Mouse (Mus musculus): Measurements from ENCODE around the gene Bap1. TPM values are rescaled to one million over a fixed set of nuclear protein-coding genes. Genes with fewer than 3 reads are reported as not detected.

The Bap1 gene
- polyA plus RNA-seq, 1 experiment from 2014 or later: 93.3 TPM

DNA sequence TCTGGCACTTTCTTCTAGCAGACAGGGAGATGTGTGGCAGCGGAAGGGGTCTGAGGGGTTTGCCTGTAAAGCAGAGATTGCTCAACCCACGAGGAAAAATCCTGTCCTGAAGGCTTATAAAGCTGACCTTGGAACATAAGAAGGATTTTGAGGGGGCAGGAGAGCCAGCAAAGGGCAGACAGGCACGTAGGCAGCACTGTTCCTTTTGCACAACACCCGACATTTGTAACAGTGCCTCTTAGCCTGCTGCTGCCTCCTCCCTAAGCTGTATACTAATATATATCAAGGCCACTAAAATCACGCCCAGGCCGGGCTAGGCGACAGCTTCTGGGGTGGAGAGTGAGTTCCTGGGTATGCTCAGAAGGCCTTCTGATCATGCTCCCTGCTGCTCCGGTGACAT, 20.8 kb upstream of the Bap1 start:
- H3K9me3 ChIP-seq (ENCODE audit: control insufficient read depth, low read length): no peaks in the 10 kb centered on the region
- H3K4me2 ChIP-seq (replicated peaks): no peak overlapping the region
- H3K36me3 ChIP-seq (replicated peaks; ENCODE audit: control insufficient read depth, insufficient read depth): no peaks in the 10 kb centered on the region
- 0 out of 2 replicates have a peak, but pooled peaks cover 3% of the 10 kb centered on the region for H3K4me1 ChIP-seq (replicated peaks; ENCODE audit: control insufficient read depth, insufficient read depth, low read length)
- H3K27me3 ChIP-seq (ENCODE audit: control insufficient read depth, insufficient read depth, low read length): no peaks in the 10 kb centered on the region
- WGBS: 76% methylated on average over 8 of the region's 8 CpGs
- DNase-seq (ENCODE audit: low spot score) (no peak), ATAC-seq (ENCODE audit: low FRiP score) (no peak)
- H3K9ac ChIP-seq: no peak overlapping the region
- no peak overlapping the region for H3K27ac ChIP-seq
- no peak overlapping the region for H3K4me3 ChIP-seq (replicated peaks; ENCODE audit: low read length)

DNA sequence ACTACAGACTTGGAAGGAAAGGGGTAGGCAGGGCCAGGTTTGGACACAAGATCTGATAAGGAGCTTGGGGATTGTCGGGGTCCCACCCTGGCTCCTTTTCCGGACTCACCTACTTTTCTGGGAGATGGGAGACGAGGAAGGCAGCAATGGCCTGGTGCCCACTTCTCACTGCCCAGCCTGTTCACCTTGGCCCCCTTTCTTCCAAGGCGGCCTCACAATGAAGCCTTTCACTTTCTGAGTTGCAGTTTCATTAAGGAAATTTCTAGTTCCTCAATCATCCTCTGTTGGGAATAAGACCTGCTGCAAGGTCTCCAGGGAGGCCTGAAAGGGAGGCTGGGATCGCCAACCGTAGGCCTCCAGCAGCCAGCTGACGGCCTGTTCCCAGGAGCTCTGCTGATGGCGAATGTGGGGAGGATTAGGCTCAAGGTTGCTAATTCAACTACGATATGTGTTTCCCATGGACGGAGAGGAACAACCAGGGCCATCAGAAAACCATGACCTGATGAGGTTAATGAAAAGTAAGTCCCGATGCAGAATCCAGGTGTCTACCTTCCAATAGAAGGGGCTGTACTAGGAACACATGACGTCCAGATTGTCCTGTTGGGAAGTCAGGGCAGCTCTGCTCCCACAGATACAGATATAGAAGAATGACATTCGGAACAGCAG, 18.7 kb upstream of the Bap1 start:
- no peak overlapping the region for H3K4me3 ChIP-seq (replicated peaks; ENCODE audit: low read length)
- no peaks in the 10 kb centered on the region for H3K9me3 ChIP-seq (ENCODE audit: control insufficient read depth, low read length)
- ATAC-seq (ENCODE audit: low FRiP score): no peak
- H3K27ac ChIP-seq: no peak overlapping the region
- 83% methylated on average over 13 of the region's 13 CpGs for WGBS
- H3K4me2 ChIP-seq (replicated peaks): no peak overlapping the region
- DNase-seq (ENCODE audit: low spot score): no peak
- H3K36me3 ChIP-seq (replicated peaks; ENCODE audit: control insufficient read depth, insufficient read depth): no peaks in the 10 kb centered on the region
- no peaks in the 10 kb centered on the region for H3K27me3 ChIP-seq (ENCODE audit: control insufficient read depth, insufficient read depth, low read length)
- no peak overlapping the region for H3K9ac ChIP-seq
- 0 out of 2 replicates have a peak, but pooled peaks cover 3% of the 10 kb centered on the region for H3K4me1 ChIP-seq (replicated peaks; ENCODE audit: control insufficient read depth, insufficient read depth, low read length)

DNA sequence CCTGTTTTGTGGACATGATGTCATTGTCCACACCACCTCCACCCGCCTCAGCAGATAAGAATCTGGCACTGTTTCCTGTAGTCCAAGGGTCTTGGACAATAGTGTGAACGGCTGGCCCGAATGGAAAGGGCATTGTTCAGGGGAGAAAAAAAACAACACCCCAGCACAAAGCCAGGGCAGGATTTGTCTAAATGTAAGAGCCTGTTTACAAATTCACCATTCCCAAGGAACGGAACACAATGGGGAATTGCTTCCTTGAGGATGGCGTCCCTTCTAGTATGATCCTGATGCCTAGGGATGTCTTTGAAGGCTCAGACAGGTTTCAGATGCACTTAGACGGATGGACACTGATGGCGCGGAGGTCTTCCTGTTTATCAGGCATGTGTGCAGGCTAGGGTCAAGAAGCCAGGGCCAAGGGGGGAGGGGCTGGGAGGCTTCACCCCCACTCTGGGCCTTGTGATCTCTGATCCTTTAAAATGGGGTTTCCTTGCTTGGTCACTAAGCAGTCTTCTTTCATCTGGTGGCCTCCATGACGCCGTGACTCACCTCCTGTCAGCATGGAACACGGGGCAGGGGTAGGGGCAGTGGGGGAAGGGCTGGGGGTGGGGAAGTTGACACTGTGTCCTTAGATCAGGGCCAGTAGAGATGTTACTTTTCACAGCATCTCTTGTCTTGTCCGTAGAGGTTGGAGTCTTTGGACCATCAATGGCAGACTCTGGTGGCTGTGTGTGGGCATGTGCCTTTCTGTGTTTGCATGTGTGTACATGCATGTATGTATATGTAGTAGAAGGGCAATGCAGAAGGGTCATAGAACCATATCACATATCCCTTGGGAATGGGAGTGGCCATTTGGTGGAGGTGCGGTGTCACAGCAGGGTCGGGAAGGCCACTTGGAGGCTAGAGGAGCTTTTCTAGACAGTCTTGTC, 17.9 kb upstream of the Bap1 start:
- no peak overlapping the region for H3K27ac ChIP-seq
- 85% methylated on average over 14 of the region's 14 CpGs for WGBS
- no peaks in the 10 kb centered on the region for H3K36me3 ChIP-seq (replicated peaks; ENCODE audit: control insufficient read depth, insufficient read depth)
- no peak overlapping the region for H3K9ac ChIP-seq
- no peaks in the 10 kb centered on the region for H3K9me3 ChIP-seq (ENCODE audit: control insufficient read depth, low read length)
- H3K4me1 ChIP-seq (replicated peaks; ENCODE audit: control insufficient read depth, insufficient read depth, low read length): 0 out of 2 replicates have a peak, but pooled peaks cover 3% of the 10 kb centered on the region
- no peak for DNase-seq (ENCODE audit: low spot score)
- H3K4me3 ChIP-seq (replicated peaks; ENCODE audit: low read length): no peak overlapping the region
- ATAC-seq (ENCODE audit: low FRiP score): peak; percentile 51; the same call in 1 of the 2 replicates
- H3K27me3 ChIP-seq (ENCODE audit: control insufficient read depth, insufficient read depth, low read length): no peaks in the 10 kb centered on the region
- H3K4me2 ChIP-seq (replicated peaks): no peak overlapping the region

GRCm38 (mm10) chr14:31233996-31234591, 17.2 kb upstream of the Bap1 start:
- 25% methylated on average over 11 of the region's 11 CpGs for WGBS
- Histone ChIP-seq H3K27me3 (ENCODE audit: control insufficient read depth, insufficient read depth, low read length) (no peaks in the 10 kb centered on the region), H3K36me3 (replicated peaks; ENCODE audit: control insufficient read depth, insufficient read depth) (no peaks in the 10 kb centered on the region), H3K9me3 (ENCODE audit: control insufficient read depth, low read length) (no peaks in the 10 kb centered on the region), H3K4me2 (replicated peaks) (no peak overlapping the region), H3K4me3 (replicated peaks; ENCODE audit: low read length) (no peak overlapping the region), H3K4me1 (replicated peaks; ENCODE audit: control insufficient read depth, insufficient read depth, low read length) (0 out of 2 replicates have a peak, but pooled peaks cover 3% of the 10 kb centered on the region), H3K27ac (no peak overlapping the region), H3K9ac (no peak overlapping the region)
- ATAC-seq (ENCODE audit: low FRiP score) (no peak), DNase-seq (ENCODE audit: low spot score) (peak; percentile 90)

DNA sequence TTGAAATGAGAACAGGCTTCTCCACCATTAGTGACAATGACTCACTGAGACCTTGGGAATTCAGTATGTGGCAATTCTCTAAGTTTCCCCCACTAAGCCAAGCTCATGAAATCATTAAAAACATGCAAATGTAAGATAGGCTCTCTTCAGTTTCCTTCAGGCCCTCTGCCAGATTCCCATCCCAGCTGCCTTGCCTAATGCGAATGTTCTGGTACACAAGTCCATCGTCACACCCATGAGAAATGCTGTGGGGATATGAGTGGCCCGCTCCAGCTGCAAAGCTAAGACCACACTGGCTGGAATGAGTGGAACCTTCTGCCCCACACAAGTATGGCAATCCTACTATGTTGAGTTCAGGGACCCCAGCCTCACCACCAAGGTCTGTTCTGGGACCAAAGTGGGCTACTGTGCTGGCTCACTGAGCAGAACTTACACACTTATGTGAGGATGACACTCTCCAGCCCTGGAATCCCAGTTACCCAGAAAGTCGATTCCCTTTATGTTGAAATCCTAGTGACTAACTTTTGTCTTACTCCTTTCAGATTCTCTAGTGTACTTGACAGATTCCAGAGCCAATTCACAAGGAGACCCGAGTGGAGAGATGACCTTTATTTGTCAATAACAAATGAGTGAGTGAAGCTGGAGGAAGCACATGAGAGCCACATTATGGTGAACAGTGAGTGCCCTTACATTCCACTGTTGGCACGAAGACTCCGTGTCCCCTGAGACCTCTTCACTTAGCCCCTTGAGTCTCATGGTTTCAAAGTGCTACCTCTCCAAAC, 14.0 kb upstream of the Bap1 start:
- no peak overlapping the region for H3K27ac ChIP-seq
- DNase-seq (ENCODE audit: low spot score) (no peak), ATAC-seq (ENCODE audit: low FRiP score) (no peak)
- no peak overlapping the region for H3K4me2 ChIP-seq (replicated peaks)
- H3K4me3 ChIP-seq (replicated peaks; ENCODE audit: low read length): no peak overlapping the region
- H3K36me3 ChIP-seq (replicated peaks; ENCODE audit: control insufficient read depth, insufficient read depth): no peaks in the 10 kb centered on the region
- 86% methylated on average over 7 of the region's 7 CpGs for WGBS
- H3K9me3 ChIP-seq (ENCODE audit: control insufficient read depth, low read length): no peaks in the 10 kb centered on the region
- no peaks in the 10 kb centered on the region for H3K27me3 ChIP-seq (ENCODE audit: control insufficient read depth, insufficient read depth, low read length)
- no peak overlapping the region for H3K9ac ChIP-seq
- H3K4me1 ChIP-seq (replicated peaks; ENCODE audit: control insufficient read depth, insufficient read depth, low read length): 0 out of 2 replicates have a peak, but pooled peaks cover 3% of the 10 kb centered on the region

GRCm38 (mm10) chr14:31240528-31240927, 10.7 kb upstream of the Bap1 start:
- Histone ChIP-seq H3K4me2 (replicated peaks) (no peak overlapping the region), H3K9me3 (ENCODE audit: control insufficient read depth, low read length) (no peaks in the 10 kb centered on the region), H3K4me1 (replicated peaks; ENCODE audit: control insufficient read depth, insufficient read depth, low read length) (no peaks in the 10 kb centered on the region), H3K27ac (no peak overlapping the region), H3K4me3 (replicated peaks; ENCODE audit: low read length) (no peak overlapping the region), H3K9ac (no peak overlapping the region), H3K36me3 (replicated peaks; ENCODE audit: control insufficient read depth, insufficient read depth) (no peaks in the 10 kb centered on the region), H3K27me3 (ENCODE audit: control insufficient read depth, insufficient read depth, low read length) (no peaks in the 10 kb centered on the region)
- DNase-seq (ENCODE audit: low spot score) (no peak), ATAC-seq (ENCODE audit: low FRiP score) (no peak)
- WGBS: 94% methylated on average over 3 of the region's 3 CpGs

DNA sequence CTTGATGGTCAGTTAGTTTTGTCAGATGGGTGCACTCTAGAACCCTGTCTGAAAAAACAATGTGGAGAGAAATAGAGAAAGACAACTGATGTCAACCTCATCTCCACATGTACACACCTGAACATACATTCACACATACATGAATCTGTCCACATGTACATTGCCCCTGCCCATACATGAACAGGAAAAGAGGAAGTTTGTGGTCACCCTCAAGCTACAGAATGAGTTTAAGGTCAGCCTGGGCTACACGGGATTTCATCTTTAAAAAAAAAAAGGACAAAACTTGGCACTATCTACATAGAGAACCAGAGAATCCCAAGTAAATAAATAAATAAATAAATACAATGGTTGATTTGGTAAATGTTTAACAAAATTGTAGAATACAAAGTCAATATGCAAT, 6.5 kb upstream of the Bap1 start:
- H3K36me3 ChIP-seq (replicated peaks; ENCODE audit: control insufficient read depth, insufficient read depth): no peaks in the 10 kb centered on the region
- no peak overlapping the region for H3K4me2 ChIP-seq (replicated peaks)
- no peaks in the 10 kb centered on the region for H3K4me1 ChIP-seq (replicated peaks; ENCODE audit: control insufficient read depth, insufficient read depth, low read length)
- no peak overlapping the region for H3K9ac ChIP-seq
- WGBS: 73% methylated on average over 1 of the region's 1 CpGs
- DNase-seq (ENCODE audit: low spot score) (no peak), ATAC-seq (ENCODE audit: low FRiP score) (no peak)
- H3K9me3 ChIP-seq (ENCODE audit: control insufficient read depth, low read length): no peaks in the 10 kb centered on the region
- H3K27ac ChIP-seq: no peak overlapping the region
- no peak overlapping the region for H3K4me3 ChIP-seq (replicated peaks; ENCODE audit: low read length)
- no peaks in the 10 kb centered on the region for H3K27me3 ChIP-seq (ENCODE audit: control insufficient read depth, insufficient read depth, low read length)

DNA sequence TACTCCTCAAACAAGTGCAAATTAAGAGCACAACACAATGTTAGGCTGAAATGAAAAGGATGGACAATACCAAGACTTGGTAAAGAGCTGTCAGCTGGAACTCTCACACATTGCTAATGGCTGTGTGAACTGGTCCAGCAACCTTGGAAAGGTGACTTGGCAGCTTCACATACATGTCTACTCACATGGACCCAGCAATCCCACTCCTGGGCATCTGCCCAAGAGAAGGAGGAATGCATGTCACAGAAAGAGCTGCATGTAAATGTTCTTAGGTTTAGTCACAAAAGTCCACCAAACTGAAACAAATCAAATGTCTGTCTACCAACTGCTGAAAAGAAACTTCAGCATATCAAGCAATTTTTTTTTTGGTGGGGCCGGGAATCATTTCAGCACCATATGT, 5.3 kb upstream of the Bap1 start:
- no peak overlapping the region for H3K4me2 ChIP-seq (replicated peaks)
- no peak overlapping the region for H3K27ac ChIP-seq
- DNase-seq (ENCODE audit: low spot score) (no peak), ATAC-seq (ENCODE audit: low FRiP score) (no peak)
- no peak overlapping the region for H3K9ac ChIP-seq
- no peak overlapping the region for H3K4me3 ChIP-seq (replicated peaks; ENCODE audit: low read length)
- H3K27me3 ChIP-seq (ENCODE audit: control insufficient read depth, insufficient read depth, low read length): no peaks in the 10 kb centered on the region
- no peaks in the 10 kb centered on the region for H3K4me1 ChIP-seq (replicated peaks; ENCODE audit: control insufficient read depth, insufficient read depth, low read length)
- WGBS: 89% methylated on average over 1 of the region's 1 CpGs
- H3K36me3 ChIP-seq (replicated peaks; ENCODE audit: control insufficient read depth, insufficient read depth): no peaks in the 10 kb centered on the region
- no peaks in the 10 kb centered on the region for H3K9me3 ChIP-seq (ENCODE audit: control insufficient read depth, low read length)
